Mouse (Mus musculus) midbrain, embryonic 12.5 days (tissue): ENCODE data around the gene Blzf1. TPM values are rescaled to one million over a fixed set of nuclear protein-coding genes. Genes with fewer than 3 reads are reported as not detected.

ENCODE experiments used
- ATAC-seq: fragments of 200-750 bp; cut with Nextera tagmentation; 2 replicates; pipeline ENCODE4 v1.8.0; 2017; ENCODE audit warnings: low read depth, moderate TSS enrichment, moderate library complexity; ENCODE audit not compliant: low FRiP score
- H3K27ac ChIP-seq: fragments of 300-500 bp; sonication (generic); replicated peaks from 2 replicates; pipeline ENCODE4 v1.5.1; 2016; ENCODE audit warnings: mild to moderate bottlenecking
- H3K27me3 ChIP-seq: fragments of 300-500 bp; sonication (generic); 2 replicates; pipeline ENCODE4 v1.6.1; 2016; ENCODE audit warnings: mild to moderate bottlenecking
- H3K36me3 ChIP-seq: fragments of 300-500 bp; sonication (generic); 2 replicates; pipeline ENCODE4 v1.6.1; 2016
- H3K4me1 ChIP-seq: fragments of 300-500 bp; sonication (generic); 2 replicates; pipeline ENCODE4 v1.6.1; 2016
- H3K4me2 ChIP-seq: fragments of 300-500 bp; sonication (generic); replicated peaks from 2 replicates; pipeline ENCODE4 v1.6.1; 2016; ENCODE audit warnings: mild to moderate bottlenecking, moderate library complexity
- H3K4me3 ChIP-seq: fragments of 300-500 bp; sonication (generic); 2 replicates; pipeline ENCODE4 v1.5.1; 2016; ENCODE audit warnings: mild to moderate bottlenecking
- H3K9ac ChIP-seq: fragments of 300-500 bp; sonication (generic); replicated peaks from 2 replicates; pipeline ENCODE4 v1.6.1; 2016; ENCODE audit warnings: mild to moderate bottlenecking, moderate library complexity
- H3K9me3 ChIP-seq: fragments of 300-500 bp; sonication (generic); 2 replicates; pipeline ENCODE4 v1.6.1; 2016; ENCODE audit warnings: mild to moderate bottlenecking
- WGBS: fragments of 180-500 bp; shearing (Covaris S2); methylation state at CpG from one replicate; pipeline ENCODE4 v1.1.7; 2016; 5-methylcytosine and 5-hydroxymethylcytosine counted together
- polyA plus RNA-seq: library from polyadenylated mRNA; unstranded; fragments of >200 nt; fragmentation: Nextera tagmentation; extraction: Ambion mirVana; gene quantifications from 2 replicates; pipeline ENCODE4 v1.2.1, GENCODE M21; 2016

Blzf1 gene
- polyA plus RNA-seq = 26.5 and 28.9 TPM in 2 replicates

GRCm38 (mm10) chr1:164307124-164307751 is at the start of gene Blzf1:
TSS of gene Blzf1 (minus strand) at chr1:164307489.
- Histone ChIP-seq H3K27me3 (no peaks in the 10 kb centered on the region), H3K4me3 (peak within 1 kb of the TSS; percentile 72), H3K27ac (peak within 1 kb of the TSS; percentile 49), H3K9ac (peak within 1 kb of the TSS; percentile 61), H3K9me3 (no peaks in the 10 kb centered on the region), H3K36me3 (peaks cover 5% of the 10 kb centered on the region), H3K4me1 (peaks cover 12% of the 10 kb centered on the region), H3K4me2 (peak within 1 kb of the TSS; percentile 72)
- WGBS = under 1% methylated on average over 35 of the region's 35 CpGs
- peak; percentile 98 for ATAC-seq

GRCm38 (mm10) chr1:164353443-164353842 is 46.2 kb upstream of the Blzf1 start:
- Histone ChIP-seq H3K9me3 (no peaks in the 10 kb centered on the region), H3K9ac (no peak overlapping the region), H3K27ac (no peak overlapping the region), H3K27me3 (no peaks in the 10 kb centered on the region), H3K4me3 (no peak overlapping the region), H3K4me2 (no peak overlapping the region), H3K36me3 (peaks cover 4% of the 10 kb centered on the region), H3K4me1 (no peaks in the 10 kb centered on the region)
- WGBS = 37% methylated on average over 3 of the region's 3 CpGs
- no peak for ATAC-seq

- no peaks in the 10 kb centered on the region for H3K27me3 ChIP-seq
- no peak overlapping the region for H3K9ac ChIP-seq
- H3K4me3 ChIP-seq = no peak overlapping the region
- no peak overlapping the region for H3K4me2 ChIP-seq
- H3K36me3 ChIP-seq = peaks cover 25% of the 10 kb centered on the region
- no peak overlapping the region for H3K27ac ChIP-seq
- no peaks in the 10 kb centered on the region for H3K9me3 ChIP-seq
- ATAC-seq = no peak
- H3K4me1 ChIP-seq = no peaks in the 10 kb centered on the region
- WGBS = 87% methylated on average over 3 of the region's 3 CpGs
Observed at GRCm38 (mm10) chr1:164342161-164342560, 34.9 kb upstream of the Blzf1 start.

- 89% methylated on average over 4 of the region's 4 CpGs for WGBS
- no peak overlapping the region for H3K4me3 ChIP-seq
- no peak overlapping the region for H3K4me2 ChIP-seq
- no peaks in the 10 kb centered on the region for H3K9me3 ChIP-seq
- H3K9ac ChIP-seq = no peak overlapping the region
- H3K4me1 ChIP-seq = no peaks in the 10 kb centered on the region
- ATAC-seq = no peak
- no peaks in the 10 kb centered on the region for H3K27me3 ChIP-seq
- peaks cover 29% of the 10 kb centered on the region for H3K36me3 ChIP-seq
- H3K27ac ChIP-seq = no peak overlapping the region
Observed at GRCm38 (mm10) chr1:164335846-164336245, 28.6 kb upstream of the Blzf1 start.

GRCm38 (mm10) chr1:164335435-164335834 is 28.1 kb upstream of the Blzf1 start:
- Histone ChIP-seq H3K36me3 (peaks cover 30% of the 10 kb centered on the region), H3K4me3 (no peak overlapping the region), H3K27ac (no peak overlapping the region), H3K9ac (no peak overlapping the region), H3K4me2 (no peak overlapping the region), H3K4me1 (no peaks in the 10 kb centered on the region), H3K9me3 (no peaks in the 10 kb centered on the region), H3K27me3 (no peaks in the 10 kb centered on the region)
- 96% methylated on average over 3 of the region's 3 CpGs for WGBS
- ATAC-seq = no peak

GRCm38 (mm10) chr1:164332559-164332958 is 25.3 kb upstream of the Blzf1 start:
- Histone ChIP-seq H3K27me3 (no peaks in the 10 kb centered on the region), H3K4me2 (no peak overlapping the region), H3K4me1 (no peaks in the 10 kb centered on the region), H3K9me3 (no peaks in the 10 kb centered on the region), H3K36me3 (peaks cover 27% of the 10 kb centered on the region), H3K27ac (no peak overlapping the region), H3K9ac (no peak overlapping the region), H3K4me3 (no peak overlapping the region)
- WGBS = 89% methylated on average over 11 of the region's 11 CpGs
- ATAC-seq = no peak

GRCm38 (mm10) chr1:164327764-164328163 is 20.5 kb upstream of the Blzf1 start:
- no peaks in the 10 kb centered on the region for H3K9me3 ChIP-seq
- no peak for ATAC-seq
- WGBS = 74% methylated on average over 7 of the region's 7 CpGs

GRCm38 (mm10) chr1:164326600-164327155 is 19.4 kb upstream of the Blzf1 start:
- Histone ChIP-seq H3K36me3 (peaks cover 9% of the 10 kb centered on the region), H3K27me3 (no peaks in the 10 kb centered on the region), H3K4me1 (peaks cover 8% of the 10 kb centered on the region; the same call in 1 of the 2 replicates), H3K4me2 (no peak overlapping the region), H3K9me3 (no peaks in the 10 kb centered on the region), H3K27ac (0 out of 2 replicates have a peak overlapping the region, but pooled peaks have one; percentile 4), H3K9ac (no peak overlapping the region), H3K4me3 (no peak overlapping the region)
- ATAC-seq = peak; percentile 72
- 63% methylated on average over 6 of the region's 6 CpGs for WGBS

More at GRCm38 (mm10) chr1:164327764-164328163, 20.5 kb upstream of the Blzf1 start:
- Histone ChIP-seq H3K36me3 (peaks cover 9% of the 10 kb centered on the region), H3K4me2 (no peak overlapping the region), H3K27me3 (no peaks in the 10 kb centered on the region), H3K4me3 (no peak overlapping the region), H3K27ac (no peak overlapping the region), H3K9ac (no peak overlapping the region), H3K4me1 (peaks cover 3% of the 10 kb centered on the region; the same call in 1 of the 2 replicates)

- no peaks in the 10 kb centered on the region for H3K9me3 ChIP-seq
- no peaks in the 10 kb centered on the region for H3K36me3 ChIP-seq
- WGBS = 91% methylated on average over 2 of the region's 2 CpGs
- no peak for ATAC-seq
- no peak overlapping the region for H3K27ac ChIP-seq
- H3K9ac ChIP-seq = no peak overlapping the region
- H3K4me1 ChIP-seq = peaks cover 8% of the 10 kb centered on the region; the same call in 1 of the 2 replicates
- no peak overlapping the region for H3K4me2 ChIP-seq
- H3K27me3 ChIP-seq = no peaks in the 10 kb centered on the region
- no peak overlapping the region for H3K4me3 ChIP-seq
Observed at GRCm38 (mm10) chr1:164324878-164325277, 17.6 kb upstream of the Blzf1 start.

GRCm38 (mm10) chr1:164324221-164324620 is 16.9 kb upstream of the Blzf1 start:
- no peaks in the 10 kb centered on the region for H3K9me3 ChIP-seq
- WGBS = 86% methylated on average over 4 of the region's 4 CpGs
- peaks cover 8% of the 10 kb centered on the region; the same call in 1 of the 2 replicates for H3K4me1 ChIP-seq
- no peak for ATAC-seq
- no peak overlapping the region for H3K4me3 ChIP-seq
- H3K27ac ChIP-seq = no peak overlapping the region
- H3K27me3 ChIP-seq = no peaks in the 10 kb centered on the region
- H3K4me2 ChIP-seq = no peak overlapping the region
- H3K9ac ChIP-seq = no peak overlapping the region
- no peaks in the 10 kb centered on the region for H3K36me3 ChIP-seq

- no peak overlapping the region for H3K4me3 ChIP-seq
- no peak for ATAC-seq
- no peaks in the 10 kb centered on the region for H3K36me3 ChIP-seq
- H3K9me3 ChIP-seq = no peaks in the 10 kb centered on the region
- no peak overlapping the region for H3K4me2 ChIP-seq
- no peak overlapping the region for H3K9ac ChIP-seq
- WGBS = 85% methylated on average over 8 of the region's 8 CpGs
- no peaks in the 10 kb centered on the region for H3K27me3 ChIP-seq
- H3K27ac ChIP-seq = no peak overlapping the region
- H3K4me1 ChIP-seq = peaks cover 8% of the 10 kb centered on the region; the same call in 1 of the 2 replicates
Observed at GRCm38 (mm10) chr1:164322987-164323650, 15.8 kb upstream of the Blzf1 start.

- Histone ChIP-seq H3K27ac (no peak overlapping the region), H3K9me3 (no peaks in the 10 kb centered on the region), H3K4me2 (no peak overlapping the region), H3K4me3 (no peak overlapping the region), H3K4me1 (peaks cover 5% of the 10 kb centered on the region; the same call in 1 of the 2 replicates), H3K27me3 (no peaks in the 10 kb centered on the region), H3K9ac (no peak overlapping the region), H3K36me3 (no peaks in the 10 kb centered on the region)
- 83% methylated on average over 10 of the region's 10 CpGs for WGBS
- no peak for ATAC-seq
Observed at GRCm38 (mm10) chr1:164321408-164321807, 14.1 kb upstream of the Blzf1 start.
